Mouse (Mus musculus): ENCODE data around the gene Gipc2.

GRCm38 (mm10) chr3:152202942-152203341 is 36.9 kb upstream of the Gipc2 start:
- TF ChIP-seq POLR2A (IDR thresholded peaks at IDR 0.05; ENCODE audit: borderline replicate concordance, insufficient read depth, low read length) = no peak
- no peak for TF ChIP-seq CTCF (IDR thresholded peaks at IDR 0.05; ENCODE audit: borderline replicate concordance, insufficient read depth, low read depth, low read length)

All from cerebellum, adult 2 months (tissue).